Mouse (Mus musculus): Measurements from ENCODE around the gene Nr1i3.

GRCm38 (mm10) chr1:171245353-171245752 lies 31.6 kb downstream of the Nr1i3 start:
- no peak for TF ChIP-seq CTCF (IDR thresholded peaks at IDR 0.05 in 2 of 3, conservative IDR thresholded peaks at IDR 0.05 in 1 of 3; ENCODE audit: control insufficient read depth in 1 of 3, insufficient read depth in 1 of 3, low read depth in 2 of 3, low read length in 3 of 3, poor library complexity in 1 of 3, severe bottlenecking in 1 of 3)
- TF ChIP-seq ETS1 (IDR thresholded peaks at IDR 0.05; ENCODE audit: low read depth, low read length) = no peak
- no peak for TF ChIP-seq POLR2AphosphoS2 (IDR thresholded peaks at IDR 0.05; ENCODE audit: low read length)
- no peak for TF ChIP-seq POLR2A (IDR thresholded peaks at IDR 0.05; ENCODE audit: control insufficient read depth in 1 of 2, insufficient read depth in 1 of 2, low read depth in 1 of 2, low read length in 2 of 2, poor library complexity in 1 of 2)
- no peak for TF ChIP-seq CHD1 (IDR thresholded peaks at IDR 0.05; ENCODE audit: low read depth, low read length)

All from MEL (cell line).